Mouse (Mus musculus): ENCODE data around the gene Hsd17b2.

- TF ChIP-seq POLR2A (IDR thresholded peaks at IDR 0.05; ENCODE audit: insufficient read depth, low read length) (no peak), CTCF (IDR thresholded peaks at IDR 0.05; ENCODE audit: low read depth, low read length) (no peak), EP300 (IDR thresholded peaks at IDR 0.05; ENCODE audit: insufficient read depth, low read depth, low read length) (no peak)
Measured at GRCm38 (mm10) chr8:117765947-117766346, 64.2 kb downstream of the Hsd17b2 start.

All from ES-Bruce4 (cell line).